Mouse (Mus musculus) heart, adult 2 months (tissue): ENCODE data around the gene Cdca5. TPM values are rescaled to one million over a fixed set of nuclear protein-coding genes. Genes with fewer than 3 reads are reported as not detected.
"Not testable (repeated sequence)": the region's sequence is repeated elsewhere in the genome, so short reads cannot be mapped to it uniquely, and the experiment has no call there.

Experiments used
- DNase-seq, 2 experiments: peaks; one replicate each; pipeline ENCODE4 v3.0.0; 2021
- H3K27ac ChIP-seq: fragments of 200-600 bp; 2 replicates; pipeline ENCODE4 v1.8.1; 2022
- H3K27me3 ChIP-seq: fragments of 200-500 bp; 2 replicates; pipeline ENCODE4 v1.6.1; 2012; ENCODE audit warnings: mild to moderate bottlenecking, low read length, inconsistent platforms, mixed read lengths; ENCODE audit not compliant: control insufficient read depth, insufficient read depth
- H3K36me3 ChIP-seq: fragments of 200-500 bp; 2 replicates; pipeline ENCODE4 v1.6.1; 2012; ENCODE audit warnings: low read length, inconsistent platforms; ENCODE audit not compliant: control insufficient read depth, insufficient read depth
- H3K4me1 ChIP-seq: fragments of 200-500 bp; 2 replicates; pipeline ENCODE4 v1.6.1; 2011; ENCODE audit warnings: low read length; ENCODE audit not compliant: control insufficient read depth, insufficient read depth
- H3K4me3 ChIP-seq: fragments of 200-600 bp; 2 replicates; pipeline ENCODE4 v1.8.1; 2022
- H3K79me2 ChIP-seq: fragments of 200-500 bp; replicated peaks from 2 replicates; pipeline ENCODE4 v1.6.1; 2012; ENCODE audit warnings: mild to moderate bottlenecking, inconsistent platforms, low read length, moderate library complexity, mixed read lengths; ENCODE audit not compliant: control insufficient read depth, insufficient read depth
- H3K9ac ChIP-seq: fragments of 200-500 bp; 2 replicates; pipeline ENCODE4 v1.6.1; 2012; ENCODE audit warnings: low read depth, mild to moderate bottlenecking, control low read depth, inconsistent platforms, low read length, mixed read lengths
- CTCF ChIP-seq: fragments of 200-600 bp; IDR thresholded peaks from 2 replicates; pipeline ENCODE4 v1.8.1; 2022; ENCODE audit warnings: antibody characterized with exemption, mild to moderate bottlenecking, moderate library complexity
- EP300 ChIP-seq: fragments of 200-500 bp; IDR thresholded peaks from 2 replicates; pipeline ENCODE4 v1.6.1; 2011; ENCODE audit warnings: low read depth, low read length, control low read depth; ENCODE audit not compliant: insufficient read depth
- POLR2A ChIP-seq: fragments of 200-500 bp; IDR thresholded peaks from 2 replicates; pipeline ENCODE4 v1.6.1; 2011; ENCODE audit warnings: mild to moderate bottlenecking, low read depth, low read length, control low read depth; ENCODE audit not compliant: insufficient read depth
- WGBS: fragments of 180-500 bp; shearing (Covaris S2); methylation state at CpG from one replicate; pipeline ENCODE4 v1.1.7; 2018; 5-methylcytosine and 5-hydroxymethylcytosine counted together
- intact Hi-C: fragments of 180-260 bp; cut with DNase I; formaldehyde crosslinking; loops from one replicate; pipeline ENCODE4 v1.15.1; 2025
- polyA plus RNA-seq: library from polyadenylated mRNA; depleted of rRNA; stranded (reverse); fragments of >200 nt; gene quantifications from 2 replicates; pipeline ENCODE4 v1.2.3, GENCODE M21; 2012
- total RNA-seq, 2 experiments: library from RNA; stranded (reverse); gene quantifications; 2 replicates each; pipeline ENCODE4 v1.2.3; 2021

Cdca5 gene
- total and polyA plus RNA-seq, 3 experiments = 0.27 TPM; not detected in 2

- WGBS = 35% methylated on average over 4 of the region's 4 CpGs
- intact Hi-C loops = loop anchor here (2.0 to 10.0 kb wide), 2 partner anchors 79 to 81 kb away; partner anchors contain the start of genes Pola2 and Snx15
- H3K79me2 ChIP-seq, H3K4me1 ChIP-seq, H3K27ac ChIP-seq, DNase-seq, H3K36me3 ChIP-seq, H3K9ac ChIP-seq, H3K4me3 ChIP-seq, H3K27me3 ChIP-seq: not testable (repeated sequence)
- TF ChIP-seq CTCF = peak; percentile 59
Observed at GRCm38 (mm10) chr19:6044102-6044501, 40.7 kb upstream of the Cdca5 start.

GRCm38 (mm10) chr19:6045366-6046293, 39.2 kb upstream of the Cdca5 start:
- H3K36me3 ChIP-seq = no peaks in the 10 kb centered on the region
- 8% methylated on average over 20 of the region's 20 CpGs for WGBS

DNA sequence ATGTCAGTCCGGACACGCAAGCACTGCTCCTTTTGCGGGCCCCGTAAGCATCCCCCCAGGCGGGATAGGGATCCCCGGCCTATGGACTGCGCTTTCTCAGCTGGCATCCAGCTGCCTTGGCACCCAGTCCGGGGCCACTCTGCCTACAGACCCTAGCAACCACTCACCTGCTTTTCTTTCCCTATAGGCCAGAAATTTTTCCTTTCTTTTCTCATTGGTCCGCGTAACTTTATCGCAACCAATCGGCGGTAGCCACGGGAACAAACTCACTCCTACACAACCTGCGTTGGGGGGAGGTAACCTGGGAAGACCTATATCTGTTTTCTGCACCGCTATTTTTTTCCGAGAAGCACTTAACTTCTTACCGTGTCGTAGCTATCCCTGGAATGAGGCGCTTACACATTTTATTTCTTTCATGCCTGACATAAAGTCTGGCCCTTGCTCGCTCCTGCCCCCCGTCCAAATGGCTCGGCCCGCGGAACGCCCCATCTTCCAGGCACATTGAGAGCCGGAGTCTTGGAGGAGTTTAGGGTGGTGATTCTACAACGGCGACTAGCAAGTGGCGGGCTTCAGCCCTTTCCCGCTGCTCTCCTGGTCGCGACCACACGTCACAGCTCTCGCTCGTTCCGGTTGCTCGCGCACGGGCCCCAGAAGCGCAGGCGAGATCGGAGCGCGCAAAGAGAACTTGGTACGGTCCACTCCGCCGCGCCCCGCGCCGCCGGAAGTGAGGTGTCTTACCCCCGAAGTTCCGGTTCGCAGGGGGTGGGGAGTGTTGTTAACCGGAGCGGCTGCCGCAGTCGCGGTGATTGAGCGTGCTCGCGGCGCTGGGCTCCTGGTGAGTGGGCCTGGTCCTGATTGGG, 38.3 kb upstream of the Cdca5 start, which contains the start of gene Syvn1:
Gene Syvn1 (plus strand): TSS at position 283 of the 860 bp plus-strand sequence.
- peak; percentile 93 to 94 for DNase-seq
- no peaks in the 10 kb centered on the region for H3K27me3 ChIP-seq
- H3K79me2 ChIP-seq = peaks cover 3% of the 10 kb centered on the region; the same call in 1 of the 2 replicates
- peak within 1 kb of the TSS; percentile 91 for H3K9ac ChIP-seq
- under 1% methylated on average over 65 of the region's 65 CpGs for WGBS
- H3K4me1 ChIP-seq = peaks cover 5% of the 10 kb centered on the region
- H3K4me3 ChIP-seq = peak within 1 kb of the TSS; percentile 82
- H3K27ac ChIP-seq = peak within 1 kb of the TSS; percentile 99
- peak; percentile 27; the same call in 1 of the 2 replicates for TF ChIP-seq EP300
- no peak for TF ChIP-seq CTCF
- peak; percentile 81 for TF ChIP-seq POLR2A
- H3K36me3 ChIP-seq = no peaks in the 10 kb centered on the region
- intact Hi-C loops = loop anchor here (10.0 kb wide), 1 partner anchor 78 kb away; the partner anchor contains the start of gene Snx15

More at GRCm38 (mm10) chr19:6045366-6046293, 39.2 kb upstream of the Cdca5 start:
- TF ChIP-seq CTCF = peak; percentile 35
- TF ChIP-seq POLR2A = no peak
- no peak; the same call in 1 of the 2 replicates for TF ChIP-seq EP300
- intact Hi-C loops = loop anchor here (2.0 to 10.0 kb wide), 2 partner anchors 79 to 81 kb away; partner anchors contain the start of genes Pola2 and Snx15
- H3K4me1 ChIP-seq = peaks cover 5% of the 10 kb centered on the region
- no peak for DNase-seq
- H3K27me3 ChIP-seq = no peaks in the 10 kb centered on the region
- peak overlapping the region; percentile 80 for H3K9ac ChIP-seq
- peaks cover 3% of the 10 kb centered on the region; the same call in 1 of the 2 replicates for H3K79me2 ChIP-seq
- peak overlapping the region; percentile 99 for H3K27ac ChIP-seq
- H3K4me3 ChIP-seq = peak overlapping the region; percentile 82

GRCm38 (mm10) chr19:6047154-6047898, 37.5 kb upstream of the Cdca5 start:
- DNase-seq = no peak
- no peaks in the 10 kb centered on the region for H3K36me3 ChIP-seq
- intact Hi-C loops = loop anchor here (10.0 kb wide), 1 partner anchor 77 kb away; the partner anchor contains the start of gene Snx15
- H3K79me2 ChIP-seq = peaks cover 3% of the 10 kb centered on the region; the same call in 1 of the 2 replicates
- H3K27me3 ChIP-seq = no peaks in the 10 kb centered on the region
- WGBS = 1% methylated on average over 42 of the region's 44 CpGs
- H3K4me3 ChIP-seq = peak overlapping the region; percentile 82
- H3K27ac ChIP-seq = peak overlapping the region; percentile 99
- H3K9ac ChIP-seq = peak overlapping the region; percentile 91
- peaks cover 5% of the 10 kb centered on the region for H3K4me1 ChIP-seq
- TF ChIP-seq EP300 (no peak), CTCF (no peak), POLR2A (no peak)

GRCm38 (mm10) chr19:6047899-6048166, 37.0 kb upstream of the Cdca5 start:
- Histone ChIP-seq H3K4me3 (peak overlapping the region; percentile 82), H3K27me3 (no peaks in the 10 kb centered on the region), H3K79me2 (peaks cover 3% of the 10 kb centered on the region; the same call in 1 of the 2 replicates), H3K4me1 (peaks cover 5% of the 10 kb centered on the region), H3K27ac (no peak overlapping the region; the same call in 1 of the 2 replicates), H3K9ac (peak overlapping the region; percentile 91), H3K36me3 (no peaks in the 10 kb centered on the region)
- DNase-seq = no peak
- WGBS = 82% methylated on average over 8 of the region's 8 CpGs
- intact Hi-C loops = loop anchor here (10.0 kb wide), 1 partner anchor 77 kb away; the partner anchor contains the start of gene Snx15
- TF ChIP-seq EP300 (no peak), CTCF (no peak), POLR2A (no peak)
